Mouse (Mus musculus) olfactory bulb, adult 2 months (tissue): ENCODE measurements around the gene Magi2.

Experiments
- CTCF ChIP-seq: fragments of 200-500 bp; IDR thresholded peaks from 2 replicates; pipeline ENCODE4 v1.5.1; 2012; ENCODE audit warnings: low read depth, mild to moderate bottlenecking, low read length, moderate library complexity; ENCODE audit not compliant: insufficient read depth
- POLR2A ChIP-seq: fragments of 200-500 bp; IDR thresholded peaks from 2 replicates; pipeline ENCODE4 v1.6.1; 2012; ENCODE audit warnings: mild to moderate bottlenecking, low read depth, low read length, moderate library complexity; ENCODE audit not compliant: insufficient read depth

DNA sequence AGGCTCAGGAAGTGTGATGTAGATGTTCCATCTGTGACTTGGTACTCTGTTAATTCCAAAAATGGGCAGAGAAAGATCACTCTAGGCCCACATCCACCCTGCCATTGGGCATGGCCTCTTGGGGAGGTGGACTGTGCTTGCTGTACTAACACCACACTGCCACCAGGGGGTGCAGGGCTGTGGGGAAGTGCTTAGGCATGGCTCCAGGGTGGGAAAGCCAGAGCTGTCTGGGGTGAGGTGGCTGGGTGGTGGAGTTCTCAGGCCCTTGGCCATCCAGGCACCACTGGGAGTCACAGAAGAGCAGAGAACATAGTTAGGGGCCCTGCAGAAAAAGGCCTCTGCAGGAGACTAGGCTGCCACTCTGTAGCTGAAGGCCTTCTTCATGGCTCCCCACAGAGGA, 1243.6 kb downstream of the Magi2 start:
- TF ChIP-seq POLR2A = no peak
- no peak for TF ChIP-seq CTCF
